Mouse (Mus musculus): ENCODE results near the gene Nos1. TPM values are rescaled to one million over a fixed set of nuclear protein-coding genes. Genes with fewer than 3 reads are reported as not detected.

Gene Nos1
- 0.88 and 1.0 TPM in 2 replicates for polyA plus RNA-seq (2014; fragmentation: Nextera tagmentation; extraction: Ambion mirVana)

DNA sequence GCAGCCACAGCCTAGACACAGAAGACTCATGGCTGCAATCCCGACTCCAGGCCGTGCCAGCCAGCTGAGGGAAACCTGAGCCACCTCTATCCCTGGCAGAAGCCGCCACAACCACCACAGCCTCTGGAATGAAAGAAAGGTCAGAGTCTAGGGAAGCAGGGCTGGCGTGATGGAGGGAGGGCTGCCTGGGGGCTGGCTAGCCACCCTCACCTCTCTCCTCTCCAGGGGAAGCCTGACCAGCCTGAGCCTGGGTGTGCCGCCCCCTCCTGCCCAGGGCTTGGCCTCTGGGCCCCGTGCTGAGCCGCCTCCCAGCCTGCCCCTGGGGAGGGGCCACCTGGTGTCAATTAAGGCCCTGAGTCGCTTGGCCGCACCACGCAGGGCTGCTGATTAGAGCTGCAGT lies at the start of gene Nos1:
Gene Nos1, plus strand, starts transcription at position 352 of the 400 bp plus-strand sequence.
- 22% methylated on average over 10 of the region's 10 CpGs for WGBS
- DNase-seq (ENCODE audit: low spot score), result no peak
- no peak for ATAC-seq (replicated peaks; ENCODE audit: low FRiP score, low TSS enrichment, low read depth)
- no peaks in the 10 kb centered on the region for H3K36me3 ChIP-seq (ENCODE audit: control insufficient read depth, insufficient read depth, low read length)
- H3K4me3 ChIP-seq (ENCODE audit: low read depth, low read length), result no peak within 1 kb of the TSS
- H3K27me3 ChIP-seq (replicated peaks; ENCODE audit: control insufficient read depth, insufficient read depth, low read length), result no peaks in the 10 kb centered on the region
- no peaks in the 10 kb centered on the region for H3K4me1 ChIP-seq (replicated peaks; ENCODE audit: control insufficient read depth, insufficient read depth, low read length)
- no peak within 1 kb of the TSS for H3K4me2 ChIP-seq (ENCODE audit: low read length)
- no peak within 1 kb of the TSS for H3K27ac ChIP-seq (ENCODE audit: low read depth)
- no peak within 1 kb of the TSS for H3K9ac ChIP-seq (ENCODE audit: low read length)
- H3K9me3 ChIP-seq (ENCODE audit: control insufficient read depth, low read length), result no peaks in the 10 kb centered on the region

DNA sequence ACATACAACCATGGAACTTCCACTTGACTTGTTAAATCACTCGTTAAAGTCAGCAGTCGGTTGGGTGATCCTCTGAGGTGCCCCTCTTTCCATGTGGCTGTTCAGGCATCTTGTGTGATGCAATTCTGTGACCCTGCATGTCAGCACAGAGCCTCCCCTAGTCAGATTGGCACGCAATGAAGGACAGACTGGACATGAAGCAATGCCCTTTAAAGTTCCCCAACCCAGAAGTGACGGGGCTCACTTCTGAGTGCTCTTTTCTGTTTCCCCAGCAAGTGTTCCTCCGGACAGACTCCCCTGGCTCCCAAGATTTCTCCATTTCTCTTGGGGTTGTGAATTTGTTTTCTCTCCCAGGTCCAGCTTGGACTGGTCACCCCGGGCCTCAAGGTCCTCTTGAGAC lies 49.5 kb upstream of the Nos1 start:
- 82% methylated on average over 6 of the region's 6 CpGs for WGBS
- H3K4me1 ChIP-seq (replicated peaks; ENCODE audit: control insufficient read depth, insufficient read depth, low read length), result no peaks in the 10 kb centered on the region
- DNase-seq (ENCODE audit: low spot score), result no peak
- H3K4me2 ChIP-seq (ENCODE audit: low read length), result no peak overlapping the region
- H3K9me3 ChIP-seq (ENCODE audit: control insufficient read depth, low read length), result no peaks in the 10 kb centered on the region
- no peak overlapping the region for H3K4me3 ChIP-seq (ENCODE audit: low read depth, low read length)
- ATAC-seq (replicated peaks; ENCODE audit: low FRiP score, low TSS enrichment, low read depth), result no peak
- no peaks in the 10 kb centered on the region for H3K36me3 ChIP-seq (ENCODE audit: control insufficient read depth, insufficient read depth, low read length)
- no peak overlapping the region for H3K27ac ChIP-seq (ENCODE audit: low read depth)
- no peaks in the 10 kb centered on the region for H3K27me3 ChIP-seq (replicated peaks; ENCODE audit: control insufficient read depth, insufficient read depth, low read length)
- no peak overlapping the region for H3K9ac ChIP-seq (ENCODE audit: low read length)

DNA sequence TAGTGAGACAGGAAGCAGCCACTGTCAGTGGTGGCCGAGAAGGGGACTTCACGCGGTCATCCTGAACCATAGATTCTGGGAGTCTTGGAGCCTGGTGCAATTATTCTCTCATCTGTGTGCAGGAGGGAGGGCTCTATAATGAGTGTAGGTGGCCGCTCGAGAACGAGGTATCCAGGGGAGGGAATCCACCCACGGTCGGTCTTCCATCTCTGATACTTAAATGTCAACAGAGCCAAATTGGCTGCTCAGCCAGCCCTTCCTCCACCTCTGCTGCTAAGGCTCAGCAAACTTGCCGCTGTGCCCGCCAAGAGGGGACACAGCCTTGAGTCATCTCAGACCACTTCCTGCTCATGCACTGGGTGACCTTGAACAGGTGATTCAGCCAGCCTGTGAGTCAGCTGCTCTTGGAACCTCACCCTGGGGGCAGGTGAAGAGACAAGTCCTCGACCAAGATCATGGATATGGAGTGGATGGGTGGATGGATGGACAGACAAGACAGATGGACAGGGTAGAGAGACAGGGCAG lies 36.1 kb upstream of the Nos1 start:
- H3K4me3 ChIP-seq (ENCODE audit: low read depth, low read length), result no peak overlapping the region
- no peaks in the 10 kb centered on the region for H3K27me3 ChIP-seq (replicated peaks; ENCODE audit: control insufficient read depth, insufficient read depth, low read length)
- H3K4me2 ChIP-seq (ENCODE audit: low read length), result no peak overlapping the region
- H3K4me1 ChIP-seq (replicated peaks; ENCODE audit: control insufficient read depth, insufficient read depth, low read length), result no peaks in the 10 kb centered on the region
- H3K36me3 ChIP-seq (ENCODE audit: control insufficient read depth, insufficient read depth, low read length), result no peaks in the 10 kb centered on the region
- H3K27ac ChIP-seq (ENCODE audit: low read depth), result no peak overlapping the region
- H3K9ac ChIP-seq (ENCODE audit: low read length), result no peak overlapping the region
- 67% methylated on average over 11 of the region's 11 CpGs for WGBS
- ATAC-seq (replicated peaks; ENCODE audit: low FRiP score, low TSS enrichment, low read depth) (0 out of 2 replicates have a peak, but pooled peaks have one; percentile 50), DNase-seq (ENCODE audit: low spot score) (no peak)
- H3K9me3 ChIP-seq (ENCODE audit: control insufficient read depth, low read length), result no peaks in the 10 kb centered on the region

DNA sequence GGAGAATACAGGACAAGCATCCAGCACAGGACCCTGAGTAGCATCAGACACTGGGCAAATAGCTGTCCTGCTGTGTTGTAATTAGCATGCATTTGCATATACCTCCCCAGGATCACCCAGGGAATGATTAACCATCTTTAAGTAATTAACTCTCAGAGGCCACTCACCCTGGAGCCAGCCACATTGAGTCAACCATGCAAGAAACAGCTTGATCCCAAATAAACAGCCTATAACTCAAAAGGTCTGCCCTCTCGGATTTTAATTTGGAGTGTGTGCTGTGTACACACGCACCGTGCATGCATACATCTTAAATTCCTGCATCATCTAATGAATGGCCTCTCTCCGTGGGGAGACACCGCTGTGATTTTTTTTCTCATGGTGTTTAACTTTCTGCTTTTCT lies 31.5 kb upstream of the Nos1 start:
- Histone ChIP-seq H3K4me2 (ENCODE audit: low read length) (no peak overlapping the region), H3K27ac (ENCODE audit: low read depth) (no peak overlapping the region), H3K4me3 (ENCODE audit: low read depth, low read length) (no peak overlapping the region), H3K4me1 (replicated peaks; ENCODE audit: control insufficient read depth, insufficient read depth, low read length) (no peaks in the 10 kb centered on the region), H3K36me3 (ENCODE audit: control insufficient read depth, insufficient read depth, low read length) (no peaks in the 10 kb centered on the region), H3K27me3 (replicated peaks; ENCODE audit: control insufficient read depth, insufficient read depth, low read length) (no peaks in the 10 kb centered on the region), H3K9ac (ENCODE audit: low read length) (no peak overlapping the region), H3K9me3 (ENCODE audit: control insufficient read depth, low read length) (no peaks in the 10 kb centered on the region)
- ATAC-seq (replicated peaks; ENCODE audit: low FRiP score, low TSS enrichment, low read depth) (no peak), DNase-seq (ENCODE audit: low spot score) (no peak)
- 24% methylated on average over 5 of the region's 5 CpGs for WGBS

DNA sequence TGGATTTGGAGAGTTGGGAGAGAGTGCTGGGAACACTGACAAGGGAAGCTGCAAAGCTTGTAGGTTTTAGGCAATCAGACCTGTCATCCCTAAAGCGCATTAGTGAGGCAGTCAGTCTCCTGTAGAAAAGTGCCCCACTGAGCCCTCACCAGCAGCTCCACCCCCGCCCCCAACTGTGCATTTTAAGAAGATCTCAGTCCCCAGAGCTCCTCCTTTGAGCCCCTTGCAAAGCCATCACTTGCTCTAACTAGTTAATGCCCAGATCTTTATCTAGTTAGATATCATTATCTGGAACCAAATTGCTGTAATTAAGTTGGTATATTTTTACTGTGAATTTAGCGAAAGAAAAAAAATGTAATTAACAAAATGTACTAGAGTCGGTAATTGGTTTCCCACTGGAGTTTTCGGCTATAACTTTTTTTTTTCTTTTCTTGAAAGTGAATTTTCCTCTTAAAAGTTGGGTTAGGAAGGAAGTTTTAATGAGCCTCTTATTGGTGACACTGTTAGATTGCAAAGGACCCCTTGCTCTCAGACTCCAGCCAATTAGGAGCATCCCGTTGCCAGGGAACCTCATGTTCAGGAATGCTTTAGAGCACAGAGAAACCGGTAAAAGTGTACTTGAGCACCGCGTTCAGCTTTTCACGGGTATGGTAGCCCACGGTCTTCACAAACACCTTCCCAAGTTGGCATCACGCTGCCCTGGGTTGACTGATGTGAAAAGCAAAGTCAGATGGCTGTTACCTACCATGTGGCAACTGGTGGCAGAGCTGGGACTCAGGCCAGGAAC lies 22.9 kb upstream of the Nos1 start:
- ATAC-seq (replicated peaks; ENCODE audit: low FRiP score, low TSS enrichment, low read depth), result no peak
- Histone ChIP-seq H3K9ac (ENCODE audit: low read length) (no peak overlapping the region), H3K4me1 (replicated peaks; ENCODE audit: control insufficient read depth, insufficient read depth, low read length) (no peaks in the 10 kb centered on the region), H3K27me3 (replicated peaks; ENCODE audit: control insufficient read depth, insufficient read depth, low read length) (no peaks in the 10 kb centered on the region), H3K4me3 (ENCODE audit: low read depth, low read length) (no peak overlapping the region), H3K4me2 (ENCODE audit: low read length) (no peak overlapping the region), H3K9me3 (ENCODE audit: control insufficient read depth, low read length) (no peaks in the 10 kb centered on the region), H3K27ac (ENCODE audit: low read depth) (no peak overlapping the region), H3K36me3 (ENCODE audit: control insufficient read depth, insufficient read depth, low read length) (no peaks in the 10 kb centered on the region)
- 51% methylated on average over 12 of the region's 12 CpGs for WGBS
- DNase-seq (ENCODE audit: low spot score), result no peak

DNA sequence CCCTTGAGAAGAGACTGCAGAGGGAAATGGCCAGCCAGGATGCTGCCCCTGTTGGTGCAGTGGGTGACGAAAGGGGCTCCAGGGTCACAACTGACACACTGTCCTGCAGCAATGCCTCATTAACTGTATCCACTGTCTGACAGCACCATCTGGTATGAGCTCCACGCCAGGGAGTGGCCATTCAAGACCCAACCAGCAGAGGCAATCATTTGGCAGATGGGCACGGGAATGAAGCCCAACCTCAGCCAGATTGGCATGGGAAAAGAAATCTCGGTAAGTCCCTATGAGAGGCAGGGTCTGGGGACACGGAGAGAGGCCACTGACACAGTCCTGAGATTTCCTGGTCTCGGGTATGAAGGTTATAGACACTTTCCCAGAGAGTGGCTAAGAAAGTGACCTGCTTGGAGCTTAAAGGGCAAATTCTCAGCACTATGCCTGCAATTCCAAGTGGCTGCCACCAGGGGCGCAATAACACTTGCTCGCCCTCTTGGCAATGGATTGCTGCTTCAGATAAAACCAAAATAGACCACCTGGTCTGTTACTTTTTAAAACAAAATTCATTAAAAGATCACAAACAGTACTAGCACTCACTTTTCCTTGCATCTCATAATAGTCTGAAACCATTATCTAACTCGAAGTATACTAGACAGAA lies 19.5 kb upstream of the Nos1 start:
- ATAC-seq (replicated peaks; ENCODE audit: low FRiP score, low TSS enrichment, low read depth) (no peak), DNase-seq (ENCODE audit: low spot score) (no peak)
- 78% methylated on average over 9 of the region's 9 CpGs for WGBS
- Histone ChIP-seq H3K9ac (ENCODE audit: low read length) (no peak overlapping the region), H3K4me2 (ENCODE audit: low read length) (no peak overlapping the region), H3K4me1 (replicated peaks; ENCODE audit: control insufficient read depth, insufficient read depth, low read length) (no peaks in the 10 kb centered on the region), H3K27me3 (replicated peaks; ENCODE audit: control insufficient read depth, insufficient read depth, low read length) (no peaks in the 10 kb centered on the region), H3K4me3 (ENCODE audit: low read depth, low read length) (no peak overlapping the region), H3K27ac (ENCODE audit: low read depth) (no peak overlapping the region), H3K9me3 (ENCODE audit: control insufficient read depth, low read length) (no peaks in the 10 kb centered on the region), H3K36me3 (ENCODE audit: control insufficient read depth, insufficient read depth, low read length) (no peaks in the 10 kb centered on the region)

DNA sequence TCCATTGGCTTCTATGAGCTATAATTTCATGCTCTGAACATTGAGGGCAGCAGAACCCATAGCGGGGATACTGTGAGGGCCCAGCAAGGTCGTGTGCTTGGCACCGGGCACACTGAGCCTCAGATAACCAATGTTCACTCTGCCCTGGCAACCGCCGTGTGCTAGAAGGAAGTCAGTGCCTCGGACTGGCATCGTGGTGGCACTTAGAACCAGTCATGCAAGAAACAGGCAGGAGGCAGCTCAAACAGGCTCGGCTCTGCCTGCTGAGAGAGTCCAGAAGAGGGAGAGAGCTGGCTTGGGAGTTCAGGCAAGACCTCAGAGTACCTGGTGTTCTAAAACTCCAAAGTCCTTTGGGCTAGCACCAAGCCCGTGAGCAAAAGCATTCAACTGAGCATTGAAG lies 16.3 kb upstream of the Nos1 start:
- Histone ChIP-seq H3K4me2 (ENCODE audit: low read length) (no peak overlapping the region), H3K27me3 (replicated peaks; ENCODE audit: control insufficient read depth, insufficient read depth, low read length) (no peaks in the 10 kb centered on the region), H3K27ac (ENCODE audit: low read depth) (no peak overlapping the region), H3K4me3 (ENCODE audit: low read depth, low read length) (no peak overlapping the region), H3K36me3 (ENCODE audit: control insufficient read depth, insufficient read depth, low read length) (no peaks in the 10 kb centered on the region), H3K9me3 (ENCODE audit: control insufficient read depth, low read length) (no peaks in the 10 kb centered on the region), H3K4me1 (replicated peaks; ENCODE audit: control insufficient read depth, insufficient read depth, low read length) (no peaks in the 10 kb centered on the region), H3K9ac (ENCODE audit: low read length) (no peak overlapping the region)
- ATAC-seq (replicated peaks; ENCODE audit: low FRiP score, low TSS enrichment, low read depth) (no peak), DNase-seq (ENCODE audit: low spot score) (no peak)
- 83% methylated on average over 9 of the region's 9 CpGs for WGBS

DNA sequence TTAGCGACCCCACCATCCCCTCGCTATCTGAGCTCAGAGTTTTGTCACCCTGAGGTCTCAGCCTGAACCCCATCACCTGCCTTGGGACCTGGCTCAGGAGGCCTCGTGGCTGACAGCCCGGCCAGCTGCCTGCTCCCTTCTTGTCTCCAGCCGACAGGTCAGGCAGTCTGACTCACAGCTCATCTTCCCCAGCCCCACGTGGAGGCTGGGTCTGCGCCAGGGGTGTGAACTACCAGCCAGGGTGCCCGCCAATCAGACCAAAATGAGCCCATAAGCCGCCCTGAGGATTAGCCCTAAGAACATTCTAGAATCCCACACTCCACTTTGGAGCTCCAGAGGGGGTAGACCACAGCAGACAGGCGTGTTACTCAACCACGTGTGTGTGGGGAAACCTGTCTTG lies 1.7 kb upstream of the Nos1 start:
- DNase-seq (ENCODE audit: low spot score) (no peak), ATAC-seq (replicated peaks; ENCODE audit: low FRiP score, low TSS enrichment, low read depth) (no peak)
- H3K27me3 ChIP-seq (replicated peaks; ENCODE audit: control insufficient read depth, insufficient read depth, low read length), result no peaks in the 10 kb centered on the region
- no peak overlapping the region for H3K9ac ChIP-seq (ENCODE audit: low read length)
- no peaks in the 10 kb centered on the region for H3K4me1 ChIP-seq (replicated peaks; ENCODE audit: control insufficient read depth, insufficient read depth, low read length)
- no peaks in the 10 kb centered on the region for H3K9me3 ChIP-seq (ENCODE audit: control insufficient read depth, low read length)
- H3K4me2 ChIP-seq (ENCODE audit: low read length), result no peak overlapping the region
- no peak overlapping the region for H3K4me3 ChIP-seq (ENCODE audit: low read depth, low read length)
- H3K36me3 ChIP-seq (ENCODE audit: control insufficient read depth, insufficient read depth, low read length), result no peaks in the 10 kb centered on the region
- no peak overlapping the region for H3K27ac ChIP-seq (ENCODE audit: low read depth)
- WGBS, result 61% methylated on average over 11 of the region's 11 CpGs

All from intestine, embryonic 14.5 days (tissue).